Mouse (Mus musculus): ENCODE measurements around the gene Gja8.

Gja8 gene

GRCm38 (mm10) chr3:96925920-96926319 lies at the start of gene Gja8:
Gja8 (minus strand) TSS chr3:96926020.
- no peak for DNase-seq (ENCODE audit: low read depth, low spot score)

GRCm38 (mm10) chr3:96974467-96974866 lies 48.6 kb upstream of the Gja8 start:
- no peak for DNase-seq (ENCODE audit: low read depth, low spot score)

- DNase-seq (ENCODE audit: low read depth, low spot score) = no peak
Observed at GRCm38 (mm10) chr3:96970986-96971385, 45.2 kb upstream of the Gja8 start.

GRCm38 (mm10) chr3:96963088-96964034 lies 37.5 kb upstream of the Gja8 start:
- DNase-seq (ENCODE audit: low read depth, low spot score) = no peak

- DNase-seq (ENCODE audit: low read depth, low spot score) = no peak
Observed at GRCm38 (mm10) chr3:96960597-96960996, 34.8 kb upstream of the Gja8 start.

GRCm38 (mm10) chr3:96953489-96954233 lies 27.8 kb upstream of the Gja8 start:
- no peak for DNase-seq (ENCODE audit: low read depth, low spot score)

GRCm38 (mm10) chr3:96942706-96943105 lies 16.9 kb upstream of the Gja8 start:
- no peak for DNase-seq (ENCODE audit: low read depth, low spot score)

GRCm38 (mm10) chr3:96938738-96939137 lies 12.9 kb upstream of the Gja8 start:
- DNase-seq (ENCODE audit: low read depth, low spot score) = peak; percentile 87

GRCm38 (mm10) chr3:96937606-96938005 lies 11.8 kb upstream of the Gja8 start:
- peak; percentile 20 for DNase-seq (ENCODE audit: low read depth, low spot score)

- peak; percentile 83 for DNase-seq (ENCODE audit: low read depth, low spot score)
Observed at GRCm38 (mm10) chr3:96936241-96936640, 10.4 kb upstream of the Gja8 start.

- DNase-seq (ENCODE audit: low read depth, low spot score) = no peak
Observed at GRCm38 (mm10) chr3:96931261-96931681, 5.5 kb upstream of the Gja8 start.

GRCm38 (mm10) chr3:96924631-96925030 lies 1.2 kb downstream of the Gja8 start:
- peak; percentile 56 for DNase-seq (ENCODE audit: low read depth, low spot score)

- DNase-seq (ENCODE audit: low read depth, low spot score) = no peak
Observed at GRCm38 (mm10) chr3:96920991-96921390, 4.8 kb downstream of the Gja8 start.

- DNase-seq (ENCODE audit: low read depth, low spot score) = no peak
Observed at GRCm38 (mm10) chr3:96905592-96905991, 20.2 kb downstream of the Gja8 start.

GRCm38 (mm10) chr3:96904851-96905541 lies 20.8 kb downstream of the Gja8 start, which contains the start of gene Gpr89:
Gpr89 (minus strand) TSS chr3:96905346.
- DNase-seq (ENCODE audit: low read depth, low spot score) = peak; percentile 92

GRCm38 (mm10) chr3:96904393-96904792 lies 21.4 kb downstream of the Gja8 start, which contains the start of gene Gja5:
Gja5 (plus strand) TSS chr3:96904693.
- DNase-seq (ENCODE audit: low read depth, low spot score) = no peak

- no peak for DNase-seq (ENCODE audit: low read depth, low spot score)
Observed at GRCm38 (mm10) chr3:96902336-96902999, 23.4 kb downstream of the Gja8 start.

GRCm38 (mm10) chr3:96883690-96884089 lies 42.1 kb downstream of the Gja8 start:
- DNase-seq (ENCODE audit: low read depth, low spot score) = no peak

- DNase-seq (ENCODE audit: low read depth, low spot score) = no peak
Observed at GRCm38 (mm10) chr3:96882061-96882849, 43.6 kb downstream of the Gja8 start.

GRCm38 (mm10) chr3:96881557-96881956 lies 44.3 kb downstream of the Gja8 start:
- no peak for DNase-seq (ENCODE audit: low read depth, low spot score)
